Mouse (Mus musculus) lung, embryonic 15.5 days (tissue): ENCODE measurements around the gene Olfr1396. TPM values are rescaled to one million over a fixed set of nuclear protein-coding genes. Genes with fewer than 3 reads are reported as not detected.

ENCODE experiments used
- ATAC-seq: fragments of 200-750 bp; cut with Nextera tagmentation; 2 replicates; pipeline ENCODE4 v1.8.0; 2017; ENCODE audit warnings: moderate number of reproducible peaks, borderline replicate concordance; ENCODE audit not compliant: low FRiP score, low TSS enrichment; ENCODE audit errors: extremely low read depth
- H3K27ac ChIP-seq: fragments of 300-500 bp; sonication (generic); 2 replicates; pipeline ENCODE4 v1.5.1; 2015; ENCODE audit warnings: moderate library complexity, mild to moderate bottlenecking, inconsistent platforms
- H3K27me3 ChIP-seq: fragments of 300-500 bp; sonication (generic); 2 replicates; pipeline ENCODE4 v1.6.1; 2015; ENCODE audit warnings: inconsistent platforms
- H3K36me3 ChIP-seq: fragments of 300-500 bp; sonication (generic); 2 replicates; pipeline ENCODE4 v1.6.1; 2015; ENCODE audit warnings: inconsistent platforms
- H3K4me1 ChIP-seq: fragments of 300-500 bp; sonication (generic); 2 replicates; pipeline ENCODE4 v1.6.1; 2015; ENCODE audit warnings: inconsistent platforms
- H3K4me2 ChIP-seq: fragments of 300-500 bp; sonication (generic); 2 replicates; pipeline ENCODE4 v1.6.1; 2015; ENCODE audit warnings: inconsistent platforms, mild to moderate bottlenecking, moderate library complexity
- H3K4me3 ChIP-seq: fragments of 300-500 bp; sonication (generic); 2 replicates; pipeline ENCODE4 v1.5.1; 2015; ENCODE audit warnings: mild to moderate bottlenecking, inconsistent platforms
- H3K9ac ChIP-seq: fragments of 300-500 bp; sonication (generic); 2 replicates; pipeline ENCODE4 v1.6.1; 2015; ENCODE audit warnings: inconsistent platforms
- H3K9me3 ChIP-seq: fragments of 300-500 bp; sonication (generic); 2 replicates; pipeline ENCODE4 v1.6.1; 2016; ENCODE audit warnings: inconsistent platforms
- WGBS: fragments of 180-500 bp; shearing (Covaris S2); methylation state at CpG from one replicate; pipeline ENCODE4 v1.1.7; 2015; 5-methylcytosine and 5-hydroxymethylcytosine counted together
- polyA plus RNA-seq: library from polyadenylated mRNA; unstranded; fragments of >200 nt; fragmentation: Nextera tagmentation; extraction: Ambion mirVana; gene quantifications from 2 replicates; pipeline ENCODE4 v1.2.1, GENCODE M21; 2015

The Olfr1396 gene
- not detected in 2 replicates for polyA plus RNA-seq

GRCm38 (mm10) chr11:49114774-49115173, at the start of gene Olfr1396:
Gene Olfr1396 (minus strand): TSS chr11:49114874.
- ATAC-seq: no peak

GRCm38 (mm10) chr11:49156821-49157814, 42.4 kb upstream of the Olfr1396 start:
- H3K9me3 ChIP-seq: no peaks in the 10 kb centered on the region
- no peaks in the 10 kb centered on the region for H3K4me1 ChIP-seq
- H3K4me2 ChIP-seq: no peak overlapping the region
- no peak overlapping the region for H3K9ac ChIP-seq
- H3K4me3 ChIP-seq: no peak overlapping the region
- no peak overlapping the region for H3K27ac ChIP-seq
- no peaks in the 10 kb centered on the region for H3K27me3 ChIP-seq
- H3K36me3 ChIP-seq: no peaks in the 10 kb centered on the region
- 75% methylated on average over 2 of the region's 2 CpGs for WGBS
- no peak for ATAC-seq

More at GRCm38 (mm10) chr11:49114774-49115173, at the start of gene Olfr1396:
- Histone ChIP-seq H3K9ac (no peak within 1 kb of the TSS), H3K4me3 (no peak within 1 kb of the TSS), H3K27me3 (no peaks in the 10 kb centered on the region), H3K4me1 (no peaks in the 10 kb centered on the region), H3K27ac (no peak within 1 kb of the TSS), H3K4me2 (no peak within 1 kb of the TSS), H3K9me3 (no peaks in the 10 kb centered on the region), H3K36me3 (no peaks in the 10 kb centered on the region)

GRCm38 (mm10) chr11:49154077-49154476, 39.4 kb upstream of the Olfr1396 start, which contains the start of gene Olfr1394:
Gene Olfr1394 (plus strand): TSS chr11:49154377.
- Histone ChIP-seq H3K27me3 (no peaks in the 10 kb centered on the region), H3K4me2 (no peak within 1 kb of the TSS), H3K27ac (no peak within 1 kb of the TSS), H3K4me1 (no peaks in the 10 kb centered on the region), H3K9ac (no peak within 1 kb of the TSS), H3K9me3 (no peaks in the 10 kb centered on the region), H3K4me3 (no peak within 1 kb of the TSS), H3K36me3 (no peaks in the 10 kb centered on the region)
- 76% methylated on average over 1 of the region's 1 CpGs for WGBS
- ATAC-seq: no peak

- Histone ChIP-seq H3K4me3 (no peak within 1 kb of the TSS), H3K9ac (no peak within 1 kb of the TSS), H3K4me2 (no peak within 1 kb of the TSS), H3K27me3 (no peaks in the 10 kb centered on the region), H3K36me3 (no peaks in the 10 kb centered on the region), H3K4me1 (no peaks in the 10 kb centered on the region), H3K9me3 (no peaks in the 10 kb centered on the region), H3K27ac (no peak within 1 kb of the TSS)
- WGBS: 85% methylated on average over 6 of the region's 6 CpGs
- no peak for ATAC-seq
These were observed 27.3 kb upstream of the Olfr1396 start, which contains the start of gene Olfr1395 for GRCm38 (mm10) chr11:49141974-49142373. Gene Olfr1395 (plus strand): TSS chr11:49142274.

- WGBS: 89% methylated on average over 2 of the region's 2 CpGs
- H3K4me2 ChIP-seq: no peak overlapping the region
- no peaks in the 10 kb centered on the region for H3K36me3 ChIP-seq
- H3K4me1 ChIP-seq: no peaks in the 10 kb centered on the region
- H3K27ac ChIP-seq: no peak overlapping the region
- H3K9ac ChIP-seq: no peak overlapping the region
- no peak for ATAC-seq
- H3K27me3 ChIP-seq: no peaks in the 10 kb centered on the region
- H3K9me3 ChIP-seq: no peaks in the 10 kb centered on the region
- H3K4me3 ChIP-seq: no peak overlapping the region
These were observed 9.5 kb upstream of the Olfr1396 start for GRCm38 (mm10) chr11:49124169-49124568.

- no peak for ATAC-seq
- Histone ChIP-seq H3K4me1 (no peaks in the 10 kb centered on the region), H3K36me3 (no peaks in the 10 kb centered on the region), H3K9me3 (no peaks in the 10 kb centered on the region), H3K9ac (no peak overlapping the region), H3K4me3 (no peak overlapping the region), H3K4me2 (no peak overlapping the region), H3K27ac (no peak overlapping the region), H3K27me3 (no peaks in the 10 kb centered on the region)
- 79% methylated on average over 3 of the region's 3 CpGs for WGBS
These were observed 5.0 kb upstream of the Olfr1396 start for GRCm38 (mm10) chr11:49119635-49120034.

GRCm38 (mm10) chr11:49114158-49114557, 516 bp downstream of the Olfr1396 start:
- Histone ChIP-seq H3K4me1 (no peaks in the 10 kb centered on the region), H3K4me2 (no peak overlapping the region), H3K9me3 (no peaks in the 10 kb centered on the region), H3K36me3 (no peaks in the 10 kb centered on the region), H3K9ac (no peak overlapping the region), H3K27ac (no peak overlapping the region), H3K4me3 (no peak overlapping the region), H3K27me3 (no peaks in the 10 kb centered on the region)
- 39% methylated on average over 2 of the region's 2 CpGs for WGBS
- ATAC-seq: no peak

- ATAC-seq: no peak
- H3K4me3 ChIP-seq: no peak overlapping the region
- H3K27ac ChIP-seq: no peak overlapping the region
- no peaks in the 10 kb centered on the region for H3K4me1 ChIP-seq
- H3K27me3 ChIP-seq: no peaks in the 10 kb centered on the region
- H3K4me2 ChIP-seq: no peak overlapping the region
- no peak overlapping the region for H3K9ac ChIP-seq
- no peaks in the 10 kb centered on the region for H3K9me3 ChIP-seq
- H3K36me3 ChIP-seq: no peaks in the 10 kb centered on the region
- WGBS: 65% methylated on average over 6 of the region's 6 CpGs
These were observed 2.0 kb downstream of the Olfr1396 start for GRCm38 (mm10) chr11:49112624-49113219.

- Histone ChIP-seq H3K27me3 (no peaks in the 10 kb centered on the region), H3K9ac (no peak overlapping the region), H3K27ac (no peak overlapping the region), H3K9me3 (no peaks in the 10 kb centered on the region), H3K36me3 (no peaks in the 10 kb centered on the region), H3K4me1 (no peaks in the 10 kb centered on the region), H3K4me2 (no peak overlapping the region), H3K4me3 (no peak overlapping the region)
- 52% methylated on average over 1 of the region's 1 CpGs for WGBS
- ATAC-seq: no peak
These were observed 3.7 kb downstream of the Olfr1396 start for GRCm38 (mm10) chr11:49111000-49111399.

- no peak overlapping the region for H3K4me3 ChIP-seq
- ATAC-seq: no peak
- H3K9ac ChIP-seq: no peak overlapping the region
- no peaks in the 10 kb centered on the region for H3K36me3 ChIP-seq
- WGBS: 29% methylated on average over 1 of the region's 1 CpGs
- H3K4me2 ChIP-seq: no peak overlapping the region
- no peak overlapping the region for H3K27ac ChIP-seq
- H3K4me1 ChIP-seq: no peaks in the 10 kb centered on the region
- H3K9me3 ChIP-seq: no peaks in the 10 kb centered on the region
- no peaks in the 10 kb centered on the region for H3K27me3 ChIP-seq
These were observed 5.8 kb downstream of the Olfr1396 start for GRCm38 (mm10) chr11:49108833-49109232.

GRCm38 (mm10) chr11:49107650-49108537, 6.8 kb downstream of the Olfr1396 start:
- H3K9me3 ChIP-seq: no peaks in the 10 kb centered on the region
- no peak overlapping the region for H3K4me2 ChIP-seq
- H3K9ac ChIP-seq: no peak overlapping the region
- WGBS: 53% methylated on average over 10 of the region's 10 CpGs
- H3K36me3 ChIP-seq: no peaks in the 10 kb centered on the region
- H3K27ac ChIP-seq: no peak overlapping the region
- 0 out of 2 replicates have a peak, but pooled peaks cover 2% of the 10 kb centered on the region for H3K4me1 ChIP-seq
- H3K4me3 ChIP-seq: no peak overlapping the region
- H3K27me3 ChIP-seq: no peaks in the 10 kb centered on the region
- no peak for ATAC-seq
